Mouse (Mus musculus) neural tube, embryonic 12.5 days (tissue): ENCODE measurements around the gene Zeb2. TPM values are rescaled to one million over a fixed set of nuclear protein-coding genes. Genes with fewer than 3 reads are reported as not detected.

Experiments used
- ATAC-seq: fragments of 200-750 bp; cut with Nextera tagmentation; 2 replicates; pipeline ENCODE4 v1.8.0; 2017; ENCODE audit warnings: low read depth, mild to moderate bottlenecking, moderate TSS enrichment, moderate library complexity; ENCODE audit not compliant: low FRiP score
- H3K27ac ChIP-seq: fragments of 300-500 bp; sonication (generic); 2 replicates; pipeline ENCODE4 v1.5.1; 2016
- H3K27me3 ChIP-seq: fragments of 300-500 bp; sonication (generic); replicated peaks from 2 replicates; pipeline ENCODE4 v1.6.1; 2016; ENCODE audit warnings: mild to moderate bottlenecking
- H3K36me3 ChIP-seq: fragments of 300-500 bp; sonication (generic); 2 replicates; pipeline ENCODE4 v1.6.1; 2016; ENCODE audit warnings: mild to moderate bottlenecking
- H3K4me1 ChIP-seq: fragments of 300-500 bp; sonication (generic); 2 replicates; pipeline ENCODE4 v1.6.1; 2016
- H3K4me2 ChIP-seq: fragments of 300-500 bp; sonication (generic); replicated peaks from 2 replicates; pipeline ENCODE4 v1.6.1; 2016; ENCODE audit warnings: mild to moderate bottlenecking
- H3K4me3 ChIP-seq: fragments of 300-500 bp; sonication (generic); 2 replicates; pipeline ENCODE4 v1.5.1; 2016
- H3K9ac ChIP-seq: fragments of 300-500 bp; sonication (generic); 2 replicates; pipeline ENCODE4 v1.6.1; 2016; ENCODE audit warnings: mild to moderate bottlenecking
- H3K9me3 ChIP-seq: fragments of 300-500 bp; sonication (generic); 2 replicates; pipeline ENCODE4 v1.6.1; 2016; ENCODE audit warnings: mild to moderate bottlenecking
- WGBS: fragments of 180-500 bp; shearing (Covaris S2); methylation state at CpG from one replicate; pipeline ENCODE4 v1.1.7; 2016; 5-methylcytosine and 5-hydroxymethylcytosine counted together
- polyA plus RNA-seq: library from polyadenylated mRNA; unstranded; fragments of >200 nt; fragmentation: Nextera tagmentation; extraction: Ambion mirVana; gene quantifications from 2 replicates; pipeline ENCODE4 v1.2.1, GENCODE M21; 2016

The Zeb2 gene
- polyA plus RNA-seq, 1 experiment from 2014 or later, result 55.6 TPM

- Histone ChIP-seq H3K4me2 (no peak overlapping the region), H3K4me1 (peaks cover 10% of the 10 kb centered on the region; the same call in 1 of the 2 replicates), H3K9me3 (no peaks in the 10 kb centered on the region), H3K4me3 (no peak overlapping the region), H3K9ac (no peak overlapping the region), H3K36me3 (peaks cover 43% of the 10 kb centered on the region), H3K27ac (no peak overlapping the region), H3K27me3 (no peaks in the 10 kb centered on the region)
- ATAC-seq, result no peak
- WGBS, result 40% methylated on average over 6 of the region's 6 CpGs
Measured at GRCm38 (mm10) chr2:44999906-45000305, 117.3 kb downstream of the Zeb2 start.

GRCm38 (mm10) chr2:44998710-44999109 lies 118.5 kb downstream of the Zeb2 start:
- peaks cover 49% of the 10 kb centered on the region for H3K36me3 ChIP-seq
- no peak for ATAC-seq
- 88% methylated on average over 5 of the region's 5 CpGs for WGBS
- H3K4me1 ChIP-seq, result peaks cover 10% of the 10 kb centered on the region; the same call in 1 of the 2 replicates
- no peak overlapping the region for H3K27ac ChIP-seq
- H3K4me3 ChIP-seq, result no peak overlapping the region
- H3K4me2 ChIP-seq, result no peak overlapping the region
- H3K9ac ChIP-seq, result no peak overlapping the region
- H3K27me3 ChIP-seq, result no peaks in the 10 kb centered on the region
- H3K9me3 ChIP-seq, result no peaks in the 10 kb centered on the region

GRCm38 (mm10) chr2:44981646-44982045 lies 135.5 kb downstream of the Zeb2 start:
- no peak for ATAC-seq
- no peak overlapping the region for H3K4me3 ChIP-seq
- no peak overlapping the region for H3K4me2 ChIP-seq
- no peaks in the 10 kb centered on the region for H3K9me3 ChIP-seq
- no peak overlapping the region for H3K9ac ChIP-seq
- no peak overlapping the region for H3K27ac ChIP-seq
- peaks cover 12% of the 10 kb centered on the region; the same call in 1 of the 2 replicates for H3K4me1 ChIP-seq
- no peaks in the 10 kb centered on the region for H3K27me3 ChIP-seq
- H3K36me3 ChIP-seq, result no peaks in the 10 kb centered on the region
- WGBS, result 85% methylated on average over 3 of the region's 3 CpGs

DNA sequence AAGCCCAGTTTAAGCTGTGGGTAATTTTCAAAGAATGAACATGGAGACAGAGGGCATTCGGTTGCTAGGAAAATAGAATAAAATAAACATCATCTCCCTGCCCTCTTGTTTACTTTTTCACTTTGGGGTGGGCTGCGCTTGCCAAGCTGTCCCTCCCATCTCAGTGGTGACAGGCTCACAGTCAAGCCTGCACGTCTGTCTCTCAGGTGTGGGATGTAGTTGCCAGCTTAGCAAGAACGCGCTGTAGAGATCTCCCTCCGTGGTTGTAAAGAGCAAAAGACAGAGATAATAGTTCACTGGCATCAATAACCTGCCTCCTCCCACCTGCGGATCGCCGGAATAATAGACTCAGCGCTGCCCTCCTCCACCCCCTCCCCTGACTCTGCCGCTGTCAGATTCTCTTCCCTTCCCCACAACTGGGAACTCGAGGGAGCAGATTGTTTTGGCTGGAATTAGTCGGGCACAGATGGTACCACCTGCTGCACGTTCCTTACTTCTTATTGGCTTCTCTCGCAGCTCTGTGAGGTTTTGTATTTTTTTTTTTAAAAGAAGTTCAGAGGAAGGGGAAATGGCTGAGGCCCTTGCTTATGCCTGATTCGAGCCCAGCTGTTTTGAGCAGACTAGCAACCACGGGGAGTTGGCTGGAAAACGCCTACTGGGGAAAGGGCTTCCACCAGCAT lies 138.0 kb downstream of the Zeb2 start:
- Histone ChIP-seq H3K4me1 (peaks cover 12% of the 10 kb centered on the region; the same call in 1 of the 2 replicates), H3K27me3 (no peaks in the 10 kb centered on the region), H3K27ac (no peak overlapping the region), H3K4me2 (peak overlapping the region; percentile 55), H3K9ac (no peak overlapping the region), H3K36me3 (no peaks in the 10 kb centered on the region), H3K4me3 (peak overlapping the region; percentile 11; the same call in 1 of the 2 replicates), H3K9me3 (no peaks in the 10 kb centered on the region)
- ATAC-seq, result 0 out of 2 replicates have a peak, but pooled peaks have one; percentile 50
- 5% methylated on average over 18 of the region's 18 CpGs for WGBS

DNA sequence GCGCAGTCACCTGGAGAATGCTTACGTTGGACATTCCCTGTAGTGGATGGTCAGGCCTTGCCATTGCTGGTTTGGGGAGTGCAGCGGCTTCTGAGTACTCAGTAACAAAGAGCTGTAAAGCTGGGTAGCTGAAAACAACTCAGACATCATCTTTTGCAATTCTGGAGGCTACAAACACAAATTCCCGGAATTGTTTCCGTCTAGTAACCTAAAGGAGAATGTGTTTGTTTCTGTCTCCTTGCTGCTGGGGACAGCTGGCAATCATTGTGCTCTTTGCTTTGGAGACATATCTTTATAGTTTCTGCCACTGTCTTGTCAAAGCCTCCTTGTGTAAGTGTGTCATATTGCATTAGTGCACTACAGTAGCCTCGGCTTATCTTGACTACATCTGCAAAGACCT lies 139.2 kb downstream of the Zeb2 start:
- no peak for ATAC-seq
- Histone ChIP-seq H3K4me1 (peaks cover 12% of the 10 kb centered on the region; the same call in 1 of the 2 replicates), H3K4me3 (no peak overlapping the region), H3K36me3 (no peaks in the 10 kb centered on the region), H3K9ac (no peak overlapping the region), H3K4me2 (no peak overlapping the region), H3K27me3 (no peaks in the 10 kb centered on the region), H3K27ac (no peak overlapping the region), H3K9me3 (no peaks in the 10 kb centered on the region)
- 81% methylated on average over 6 of the region's 6 CpGs for WGBS

- Histone ChIP-seq H3K9ac (no peak overlapping the region), H3K36me3 (no peaks in the 10 kb centered on the region), H3K9me3 (no peaks in the 10 kb centered on the region), H3K27ac (no peak overlapping the region), H3K4me3 (no peak overlapping the region), H3K4me1 (peaks cover 12% of the 10 kb centered on the region; the same call in 1 of the 2 replicates), H3K27me3 (no peaks in the 10 kb centered on the region), H3K4me2 (no peak overlapping the region)
- ATAC-seq, result no peak
- 70% methylated on average over 2 of the region's 2 CpGs for WGBS
Measured at GRCm38 (mm10) chr2:44977556-44977955, 139.6 kb downstream of the Zeb2 start.

DNA sequence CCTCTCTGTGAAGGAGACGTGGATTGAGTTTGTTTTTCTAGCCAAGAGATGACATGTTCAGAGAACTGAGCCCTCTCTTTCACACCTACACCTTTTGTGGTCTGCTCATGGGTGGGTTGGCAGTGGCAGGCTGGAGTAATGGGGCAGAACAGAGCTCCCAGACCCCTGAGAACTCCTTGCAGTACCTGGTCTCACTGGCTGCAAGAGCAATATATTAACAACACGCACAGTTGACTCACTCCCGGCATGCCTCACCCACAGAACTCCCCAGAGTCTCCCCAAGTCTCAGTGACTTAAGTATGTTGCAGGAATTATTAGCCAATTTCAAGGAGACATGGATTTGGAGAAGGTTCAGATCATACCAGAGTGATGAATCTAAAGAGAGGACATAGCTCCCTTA lies 140.1 kb downstream of the Zeb2 start:
- WGBS, result 62% methylated on average over 3 of the region's 3 CpGs
- no peak overlapping the region for H3K27ac ChIP-seq
- ATAC-seq, result no peak
- H3K27me3 ChIP-seq, result no peaks in the 10 kb centered on the region
- no peaks in the 10 kb centered on the region for H3K36me3 ChIP-seq
- H3K9me3 ChIP-seq, result no peaks in the 10 kb centered on the region
- no peak overlapping the region for H3K9ac ChIP-seq
- no peak overlapping the region for H3K4me3 ChIP-seq
- peaks cover 12% of the 10 kb centered on the region; the same call in 1 of the 2 replicates for H3K4me1 ChIP-seq
- no peak overlapping the region for H3K4me2 ChIP-seq

GRCm38 (mm10) chr2:44976484-44976883 lies 140.7 kb downstream of the Zeb2 start:
- no peak for ATAC-seq
- WGBS, result 49% methylated on average over 4 of the region's 4 CpGs
- Histone ChIP-seq H3K4me3 (no peak overlapping the region), H3K9ac (no peak overlapping the region), H3K9me3 (no peaks in the 10 kb centered on the region), H3K4me1 (peaks cover 12% of the 10 kb centered on the region; the same call in 1 of the 2 replicates), H3K27ac (no peak overlapping the region), H3K36me3 (no peaks in the 10 kb centered on the region), H3K27me3 (no peaks in the 10 kb centered on the region), H3K4me2 (no peak overlapping the region)

DNA sequence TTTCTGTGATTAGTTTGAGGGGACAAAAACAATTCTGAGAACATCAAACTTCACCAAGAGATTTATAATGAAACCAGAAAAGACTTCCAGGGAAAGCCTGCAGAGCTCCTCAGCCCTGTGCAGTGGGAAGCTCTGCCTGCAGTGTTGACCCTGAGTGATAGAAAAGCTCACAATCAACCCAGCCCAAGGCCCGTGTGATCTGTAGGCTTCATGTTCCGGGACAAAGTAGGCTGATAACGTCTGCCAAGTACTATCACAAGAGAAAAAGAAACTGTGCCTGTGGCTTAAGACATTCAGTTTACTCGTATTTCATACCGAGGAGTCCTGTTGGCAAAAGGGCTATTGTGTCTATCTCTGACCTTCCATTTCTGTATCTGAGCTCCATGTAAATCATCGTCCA lies 143.4 kb downstream of the Zeb2 start:
- Histone ChIP-seq H3K9me3 (no peaks in the 10 kb centered on the region), H3K4me3 (no peak overlapping the region), H3K27ac (no peak overlapping the region), H3K36me3 (no peaks in the 10 kb centered on the region), H3K9ac (no peak overlapping the region), H3K4me2 (no peak overlapping the region), H3K4me1 (peaks cover 3% of the 10 kb centered on the region; the same call in 1 of the 2 replicates), H3K27me3 (no peaks in the 10 kb centered on the region)
- ATAC-seq, result no peak
- 92% methylated on average over 6 of the region's 6 CpGs for WGBS

- Histone ChIP-seq H3K4me2 (no peak overlapping the region), H3K9me3 (no peaks in the 10 kb centered on the region), H3K27me3 (no peaks in the 10 kb centered on the region), H3K27ac (no peak overlapping the region), H3K4me1 (no peaks in the 10 kb centered on the region), H3K36me3 (no peaks in the 10 kb centered on the region), H3K9ac (no peak overlapping the region), H3K4me3 (no peak overlapping the region)
- no peak for ATAC-seq
- WGBS, result 85% methylated on average over 6 of the region's 6 CpGs
Measured at GRCm38 (mm10) chr2:44970087-44970646, 147.0 kb downstream of the Zeb2 start.

GRCm38 (mm10) chr2:44969640-44970039 lies 147.6 kb downstream of the Zeb2 start:
- H3K27me3 ChIP-seq, result no peaks in the 10 kb centered on the region
- no peak overlapping the region for H3K27ac ChIP-seq
- H3K9ac ChIP-seq, result no peak overlapping the region
- no peak overlapping the region for H3K4me3 ChIP-seq
- no peaks in the 10 kb centered on the region for H3K36me3 ChIP-seq
- H3K4me1 ChIP-seq, result no peaks in the 10 kb centered on the region
- WGBS, result 95% methylated on average over 1 of the region's 1 CpGs
- ATAC-seq, result no peak
- H3K4me2 ChIP-seq, result no peak overlapping the region
- H3K9me3 ChIP-seq, result no peaks in the 10 kb centered on the region

GRCm38 (mm10) chr2:44969226-44969625 lies 148.0 kb downstream of the Zeb2 start:
- H3K9me3 ChIP-seq, result no peaks in the 10 kb centered on the region
- no peak for ATAC-seq
- H3K27me3 ChIP-seq, result no peaks in the 10 kb centered on the region
- H3K9ac ChIP-seq, result no peak overlapping the region
- H3K4me1 ChIP-seq, result no peaks in the 10 kb centered on the region
- no peak overlapping the region for H3K4me3 ChIP-seq
- no peaks in the 10 kb centered on the region for H3K36me3 ChIP-seq
- no peak overlapping the region for H3K27ac ChIP-seq
- WGBS, result 83% methylated on average over 2 of the region's 2 CpGs
- no peak overlapping the region for H3K4me2 ChIP-seq
